Mouse (Mus musculus) frontal cortex, adult (tissue): ENCODE measurements at regions not wholly inside any gene's neighbourhood (a gene's known extent, or its start where the extent isn't known, plus 50 kb on each side); places are given as distances from the start of the nearest gene placed in this dataset.
"Not testable (repeated sequence)": the region's sequence is repeated elsewhere in the genome, so short reads cannot be mapped to it uniquely, and the experiment has no call there.

Experiments
- ATAC-seq: cut with Nextera tagmentation; 2 replicates; pipeline ENCODE4 v1.9.2; 2017; ENCODE audit warnings: mild to moderate bottlenecking, moderate library complexity, mixed read lengths; ENCODE audit not compliant: low TSS enrichment

GRCm38 (mm10) chr15:24419186-24419585, 994.4 kb downstream of the Basp1 start:
- no peak for ATAC-seq

- peak; percentile 82 for ATAC-seq
These were observed 1005.9 kb downstream of the Basp1 start for GRCm38 (mm10) chr15:24407691-24408090.

- ATAC-seq, result no peak
These were observed 1008.3 kb downstream of the Basp1 start for GRCm38 (mm10) chr15:24405305-24405704.

- ATAC-seq, result no peak
These were observed 1013.5 kb downstream of the Basp1 start for GRCm38 (mm10) chr15:24400088-24400487.

GRCm38 (mm10) chr15:24358398-24358797, 1055.2 kb downstream of the Basp1 start:
- no peak for ATAC-seq

GRCm38 (mm10) chr15:24348975-24349560, 1064.5 kb downstream of the Basp1 start:
- ATAC-seq, result no peak

- ATAC-seq, result not testable (repeated sequence)
These were observed 1077.7 kb downstream of the Basp1 start for GRCm38 (mm10) chr15:24335876-24336275.

- not testable (repeated sequence) for ATAC-seq
These were observed 1110.4 kb downstream of the Basp1 start for GRCm38 (mm10) chr15:24303123-24303522.

- ATAC-seq, result no peak
These were observed 1116.3 kb downstream of the Basp1 start for GRCm38 (mm10) chr15:24297236-24297635.

- no peak for ATAC-seq
These were observed 1116.8 kb downstream of the Basp1 start for GRCm38 (mm10) chr15:24296798-24297197.

- no peak for ATAC-seq
These were observed 1138.5 kb downstream of the Basp1 start for GRCm38 (mm10) chr15:24275100-24275499.

- ATAC-seq, result no peak
These were observed 1146.2 kb downstream of the Basp1 start for GRCm38 (mm10) chr15:24267360-24267759.
